Mouse (Mus musculus) forebrain, embryonic 10.5 days (tissue): ENCODE measurements around the gene Psmd11. TPM values are rescaled to one million over a fixed set of nuclear protein-coding genes. Genes with fewer than 3 reads are reported as not detected.
A peak's percentile ranks its signal among the peaks of the same experiment; 100 is the strongest.

Source experiments
- DNase-seq: peaks from one replicate; pipeline ENCODE4 v3.0.0-alpha.2; 2017; ENCODE audit warnings: low spot score; ENCODE audit errors: extremely low spot score
- H3K27ac ChIP-seq: fragments of 300-500 bp; sonication (generic); 2 replicates; pipeline ENCODE4 v1.5.1; 2016; ENCODE audit warnings: mild to moderate bottlenecking
- H3K27me3 ChIP-seq: fragments of 300-500 bp; sonication (generic); 2 replicates; pipeline ENCODE4 v1.6.1; 2016; ENCODE audit warnings: mild to moderate bottlenecking; ENCODE audit not compliant: poor library complexity, severe bottlenecking
- H3K36me3 ChIP-seq: fragments of 300-500 bp; sonication (generic); replicated peaks from 2 replicates; pipeline ENCODE4 v1.6.1; 2016; ENCODE audit warnings: mild to moderate bottlenecking, moderate library complexity
- H3K4me1 ChIP-seq: fragments of 300-500 bp; sonication (generic); 2 replicates; pipeline ENCODE4 v1.6.1; 2016
- H3K4me3 ChIP-seq: fragments of 300-500 bp; sonication (generic); 2 replicates; pipeline ENCODE4 v1.5.1; 2016; ENCODE audit warnings: mild to moderate bottlenecking, moderate library complexity
- H3K9me3 ChIP-seq: fragments of 300-500 bp; sonication (generic); 2 replicates; pipeline ENCODE4 v1.6.1; 2016; ENCODE audit warnings: mild to moderate bottlenecking, moderate library complexity
- WGBS: fragments of 180-500 bp; shearing (Covaris S2); methylation state at CpG from one replicate; pipeline ENCODE4 v1.1.7; 2016; 5-methylcytosine and 5-hydroxymethylcytosine counted together
- polyA plus RNA-seq: library from polyadenylated mRNA; unstranded; fragments of >200 nt; fragmentation: Nextera tagmentation; extraction: Ambion mirVana; gene quantifications from 2 replicates; pipeline ENCODE4 v1.2.1, GENCODE M21; 2016

Gene Psmd11
- polyA plus RNA-seq, 1 experiment from 2014 or later, result 414 TPM

DNA sequence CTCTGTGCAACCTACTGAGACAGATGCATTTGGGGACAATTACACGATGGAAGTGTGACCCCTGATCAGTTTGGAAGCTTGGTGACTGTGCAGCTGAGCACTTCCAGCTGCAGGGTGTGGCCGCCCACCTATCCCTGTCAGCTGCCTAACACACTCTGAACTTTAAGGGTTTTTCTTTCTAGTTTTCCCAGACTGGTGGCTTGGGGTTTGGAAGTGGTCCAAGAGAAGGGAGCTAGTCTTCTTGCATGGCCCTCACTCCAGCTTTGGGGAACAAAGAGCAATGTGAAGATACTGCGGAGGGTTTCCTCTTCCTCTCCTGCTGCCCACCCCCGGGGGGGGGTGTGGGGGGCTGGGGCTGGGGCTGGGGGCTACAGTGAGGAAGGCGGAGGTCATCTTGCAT, 51.0 kb downstream of the Psmd11 start:
- peaks cover 75% of the 10 kb centered on the region for H3K27me3 ChIP-seq

DNA sequence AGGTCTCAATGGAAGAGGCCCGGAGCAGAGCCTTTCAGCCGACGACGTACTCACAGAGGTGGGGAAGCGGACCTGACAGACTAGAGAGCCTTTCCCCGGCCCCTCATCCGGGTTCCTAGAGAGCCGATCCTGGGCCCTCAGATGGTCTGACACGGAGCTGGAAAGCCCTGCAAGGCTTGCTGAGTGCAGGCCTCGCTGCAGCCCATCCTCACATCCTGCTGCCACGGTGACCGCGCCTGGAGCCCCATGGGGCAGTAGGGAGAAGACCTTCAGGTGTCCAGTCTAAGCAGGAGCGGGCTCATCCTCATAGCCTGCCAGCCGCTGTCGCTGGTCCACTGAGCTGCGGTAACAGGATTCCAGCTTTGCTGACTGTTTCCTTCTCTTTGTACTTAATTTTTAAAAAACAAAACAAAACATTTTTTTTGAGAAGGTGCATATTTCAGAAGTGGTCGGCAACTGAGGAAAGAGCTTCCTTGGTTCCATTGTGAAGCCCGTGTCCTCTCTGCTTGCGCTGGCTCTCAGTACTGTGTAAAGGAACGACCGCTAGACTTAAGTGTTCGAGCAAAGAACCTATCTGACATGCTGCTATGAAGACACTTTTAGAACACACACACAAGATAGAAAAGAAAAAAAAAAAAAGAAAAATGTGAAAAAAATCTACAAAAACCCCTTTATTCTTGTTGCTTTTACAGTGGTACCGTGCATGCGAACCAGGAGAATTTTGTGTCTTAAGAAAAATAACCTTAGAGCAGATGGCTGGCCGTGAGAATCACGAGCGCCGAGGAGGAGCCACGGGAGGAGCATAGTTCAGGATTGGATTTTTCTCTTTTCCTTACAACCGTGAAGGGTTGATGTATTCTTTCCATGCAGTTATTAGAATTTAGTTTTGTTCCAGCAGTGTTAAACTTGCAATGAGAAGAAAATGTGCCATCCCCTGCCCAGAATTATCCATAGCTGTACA, 51.8 kb downstream of the Psmd11 start:
- Histone ChIP-seq H3K27me3 (peaks cover 73% of the 10 kb centered on the region), H3K27ac (peak overlapping the region; percentile 27; the same call in 1 of the 2 replicates), H3K36me3 (peaks cover 9% of the 10 kb centered on the region), H3K4me3 (peak overlapping the region; percentile 73), H3K9me3 (no peaks in the 10 kb centered on the region), H3K4me1 (peaks cover 73% of the 10 kb centered on the region)
- no peak for DNase-seq
- 81% methylated on average over 31 of the region's 31 CpGs for WGBS

More for the DNA sequence above, 51.0 kb downstream of the Psmd11 start:
- DNase-seq, result no peak
- Histone ChIP-seq H3K9me3 (no peaks in the 10 kb centered on the region), H3K36me3 (peaks cover 14% of the 10 kb centered on the region), H3K4me3 (peak overlapping the region; percentile 73), H3K27ac (peak overlapping the region; percentile 27; the same call in 1 of the 2 replicates), H3K4me1 (peaks cover 69% of the 10 kb centered on the region)
- WGBS, result 70% methylated on average over 5 of the region's 5 CpGs

DNA sequence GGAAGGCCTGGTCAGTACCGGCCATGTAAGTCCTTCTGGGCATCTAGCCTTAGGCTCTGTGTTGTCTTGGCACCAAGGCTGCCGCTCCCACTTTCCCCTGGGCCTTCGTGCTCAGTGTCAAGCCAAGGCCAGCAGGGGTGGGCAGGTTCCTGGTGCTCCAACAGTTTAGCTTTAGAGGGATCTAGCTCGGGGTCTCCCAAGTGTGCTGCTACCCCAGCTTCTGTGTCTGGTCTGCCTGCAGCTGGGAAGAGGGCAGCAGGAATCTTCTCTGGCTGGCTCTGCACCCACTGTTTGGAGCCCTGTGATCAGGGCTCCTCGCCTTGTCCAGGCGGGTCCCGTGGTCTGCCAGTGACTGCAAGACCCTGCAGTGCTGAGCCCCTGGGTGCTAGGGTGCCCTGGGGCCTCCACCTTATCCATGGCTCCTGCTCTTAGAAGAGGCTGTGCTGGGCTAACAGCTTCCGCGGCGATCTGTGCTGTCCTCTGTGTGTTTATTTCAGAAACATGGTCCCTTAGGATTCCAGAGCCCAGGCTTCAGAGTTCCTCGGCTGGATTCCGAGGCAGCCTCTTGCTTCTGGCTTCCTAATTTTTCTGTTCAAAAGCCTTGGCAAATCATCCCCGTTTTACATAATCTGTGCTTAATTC, 53.1 kb downstream of the Psmd11 start:
- Histone ChIP-seq H3K4me3 (no peak overlapping the region), H3K4me1 (peaks cover 68% of the 10 kb centered on the region), H3K36me3 (peaks cover 9% of the 10 kb centered on the region), H3K27ac (0 out of 2 replicates have a peak overlapping the region, but pooled peaks have one; percentile 6), H3K9me3 (no peaks in the 10 kb centered on the region), H3K27me3 (peaks cover 72% of the 10 kb centered on the region)
- DNase-seq, result no peak
- WGBS, result 85% methylated on average over 13 of the region's 13 CpGs

DNA sequence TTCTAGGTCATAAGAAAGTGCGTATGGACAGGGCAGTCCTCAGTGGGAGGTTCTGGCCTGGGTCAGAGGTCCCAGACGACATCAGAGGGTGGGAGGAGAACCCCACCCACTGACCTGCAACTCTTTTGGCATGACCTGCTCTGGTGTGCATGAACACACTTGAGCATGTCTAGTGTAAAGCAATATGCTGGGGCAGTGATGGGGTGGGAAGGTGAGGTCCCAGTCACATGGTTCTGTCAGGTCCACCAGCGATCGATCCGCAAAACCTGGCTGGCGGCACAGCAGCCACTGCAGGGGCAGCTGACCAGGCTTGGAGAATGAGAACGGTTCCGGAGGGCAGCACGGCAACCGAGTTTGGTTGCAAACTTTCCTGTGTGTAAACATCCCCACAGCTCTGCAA, 53.9 kb downstream of the Psmd11 start:
- no peak for DNase-seq
- Histone ChIP-seq H3K4me3 (no peak overlapping the region), H3K36me3 (peaks cover 9% of the 10 kb centered on the region), H3K9me3 (no peaks in the 10 kb centered on the region), H3K4me1 (peaks cover 66% of the 10 kb centered on the region), H3K27ac (no peak overlapping the region), H3K27me3 (peaks cover 72% of the 10 kb centered on the region)
- 84% methylated on average over 10 of the region's 10 CpGs for WGBS

DNA sequence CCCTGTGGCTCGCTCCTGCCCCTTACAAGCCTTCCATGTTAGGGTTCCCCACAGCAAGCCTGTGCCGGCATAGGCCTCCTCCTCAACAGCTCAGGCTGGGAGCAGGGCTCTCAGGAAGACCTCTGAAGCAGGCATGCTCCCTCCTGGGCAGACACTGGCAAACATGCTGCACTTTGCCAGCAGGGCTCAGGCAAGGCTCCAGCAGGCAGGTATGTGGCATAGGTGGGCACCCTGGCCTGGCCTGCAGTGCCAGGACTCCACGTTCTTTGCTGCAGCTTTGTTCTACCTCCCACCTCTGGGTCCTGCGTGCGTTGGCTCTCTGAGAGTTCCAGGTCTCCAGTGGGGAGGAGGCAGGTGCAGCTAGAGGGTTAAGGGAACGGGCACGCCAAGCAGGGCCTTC, 54.5 kb downstream of the Psmd11 start:
- peaks cover 6% of the 10 kb centered on the region for H3K36me3 ChIP-seq
- H3K9me3 ChIP-seq, result no peaks in the 10 kb centered on the region
- WGBS, result 88% methylated on average over 7 of the region's 7 CpGs
- H3K27me3 ChIP-seq, result peaks cover 70% of the 10 kb centered on the region
- H3K27ac ChIP-seq, result no peak overlapping the region
- H3K4me1 ChIP-seq, result peaks cover 60% of the 10 kb centered on the region
- H3K4me3 ChIP-seq, result no peak overlapping the region
- DNase-seq, result no peak

DNA sequence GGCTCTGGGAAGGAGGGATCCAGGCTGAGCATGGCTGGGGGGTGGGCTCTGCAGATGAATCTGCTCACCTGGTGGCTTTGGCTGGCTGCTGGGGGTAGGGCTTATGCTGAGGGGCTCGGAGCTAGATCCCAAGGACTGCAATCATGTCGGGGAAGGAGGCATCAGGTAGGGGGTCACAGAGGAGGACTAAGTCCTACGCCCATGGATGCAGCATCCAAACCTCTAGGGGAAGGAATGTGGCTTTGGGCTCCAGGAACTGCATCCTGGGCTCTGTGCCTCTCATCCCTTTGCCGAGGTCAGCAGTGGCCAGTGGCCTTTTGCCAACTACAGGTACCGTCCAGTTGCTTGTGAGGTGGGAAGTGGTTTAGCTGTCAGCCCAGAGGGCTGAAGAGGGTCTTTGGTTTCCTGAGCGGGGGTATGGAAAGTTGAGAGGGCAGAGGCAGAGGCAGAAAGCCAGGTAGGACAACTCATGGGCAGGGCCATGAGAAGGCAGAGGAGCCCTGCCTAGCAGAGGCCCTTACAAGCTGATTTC, 55.2 kb downstream of the Psmd11 start:
- 0 out of 2 replicates have a peak overlapping the region, but pooled peaks have one; percentile 48 for H3K27ac ChIP-seq
- no peaks in the 10 kb centered on the region for H3K9me3 ChIP-seq
- WGBS, result 77% methylated on average over 6 of the region's 6 CpGs
- no peak for DNase-seq
- H3K4me1 ChIP-seq, result peaks cover 54% of the 10 kb centered on the region
- peaks cover 66% of the 10 kb centered on the region for H3K27me3 ChIP-seq
- H3K4me3 ChIP-seq, result no peak overlapping the region
- peaks cover 3% of the 10 kb centered on the region for H3K36me3 ChIP-seq

DNA sequence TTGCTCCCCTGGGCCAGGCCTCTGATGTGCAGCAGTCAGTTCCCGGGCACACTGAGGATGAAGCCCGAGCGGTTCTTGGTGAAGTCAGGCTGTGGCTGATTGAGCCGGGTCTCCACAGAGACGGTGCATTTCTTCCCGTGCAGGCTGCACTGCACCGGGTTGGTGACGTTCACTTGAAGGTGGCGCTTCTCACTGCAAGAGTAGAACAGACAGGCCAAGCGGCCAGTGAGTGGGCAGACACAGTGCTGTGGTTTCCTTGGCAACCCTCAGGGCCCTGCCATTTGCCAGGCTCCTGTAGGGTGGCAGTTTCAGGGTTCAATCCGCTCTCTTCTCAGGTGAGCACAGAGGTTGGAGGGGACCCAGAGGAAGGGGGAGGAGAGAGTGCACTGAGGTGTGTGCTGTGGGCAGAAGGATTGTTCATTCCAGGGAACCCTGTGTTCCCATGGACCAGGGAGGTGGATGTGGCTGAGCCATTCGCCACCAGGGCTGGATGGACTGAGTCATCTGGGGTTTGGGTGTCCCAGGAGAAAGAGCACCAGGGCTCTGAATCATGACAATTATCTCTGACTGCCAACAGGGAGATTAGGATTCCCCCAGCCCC, 55.9 kb downstream of the Psmd11 start:
- Histone ChIP-seq H3K9me3 (no peaks in the 10 kb centered on the region), H3K4me3 (no peak overlapping the region), H3K27me3 (peaks cover 60% of the 10 kb centered on the region), H3K27ac (peak overlapping the region; percentile 48; the same call in 1 of the 2 replicates), H3K36me3 (peaks cover 3% of the 10 kb centered on the region), H3K4me1 (peaks cover 54% of the 10 kb centered on the region)
- no peak for DNase-seq
- 41% methylated on average over 12 of the region's 12 CpGs for WGBS

- H3K27me3 ChIP-seq, result peaks cover 55% of the 10 kb centered on the region
- H3K4me3 ChIP-seq, result no peak overlapping the region
- no peak for DNase-seq
- H3K27ac ChIP-seq, result no peak overlapping the region
- H3K36me3 ChIP-seq, result peaks cover under 1% of the 10 kb centered on the region; the same call in 1 of the 2 replicates
- WGBS, result 79% methylated on average over 9 of the region's 9 CpGs
- H3K4me1 ChIP-seq, result peaks cover 54% of the 10 kb centered on the region
- H3K9me3 ChIP-seq, result no peaks in the 10 kb centered on the region
These were observed 56.7 kb downstream of the Psmd11 start for GRCm38 (mm10) chr11:80485120-80485551.

- Histone ChIP-seq H3K27me3 (peaks cover 58% of the 10 kb centered on the region), H3K27ac (no peak overlapping the region), H3K36me3 (no peaks in the 10 kb centered on the region), H3K4me3 (no peak overlapping the region), H3K4me1 (peaks cover 55% of the 10 kb centered on the region), H3K9me3 (no peaks in the 10 kb centered on the region)
- 91% methylated on average over 10 of the region's 10 CpGs for WGBS
- DNase-seq, result no peak
These were observed 57.3 kb downstream of the Psmd11 start for GRCm38 (mm10) chr11:80485622-80486206.

DNA sequence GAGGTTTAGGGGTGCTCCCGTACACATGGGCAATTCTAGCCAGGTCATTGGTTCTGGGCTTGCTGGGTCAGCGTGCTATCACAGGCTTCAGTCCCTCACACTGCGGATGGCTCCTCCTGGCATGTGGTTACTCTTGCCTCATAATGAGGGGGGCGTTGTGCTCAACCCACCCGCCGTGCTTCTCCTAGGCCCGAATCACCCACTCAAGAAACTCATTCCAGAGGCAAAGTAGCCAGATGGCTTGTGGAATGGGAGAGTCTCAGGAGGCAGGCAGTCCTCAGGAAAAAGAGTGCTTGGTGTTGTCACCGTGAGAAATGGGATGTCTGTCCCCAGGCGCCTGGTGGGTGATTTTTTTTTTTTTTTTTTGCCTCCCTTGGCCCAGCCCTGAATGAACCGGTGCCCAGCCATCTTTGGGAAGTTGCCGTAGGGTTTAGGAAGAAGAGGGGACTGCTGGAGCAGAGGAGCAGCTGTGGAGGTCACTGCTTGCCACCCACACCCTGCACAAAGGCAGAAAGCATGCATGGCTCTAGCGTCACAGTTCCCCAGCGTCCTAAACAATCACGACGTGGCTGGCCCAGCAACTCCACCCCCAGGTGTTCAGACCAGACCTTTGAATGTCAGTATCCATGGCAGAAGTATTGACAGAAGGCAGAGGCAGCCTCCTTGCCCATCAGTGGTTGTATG, 59.6 kb downstream of the Psmd11 start:
- Histone ChIP-seq H3K36me3 (no peaks in the 10 kb centered on the region), H3K27me3 (peaks cover 44% of the 10 kb centered on the region), H3K9me3 (no peaks in the 10 kb centered on the region), H3K4me1 (peaks cover 45% of the 10 kb centered on the region), H3K27ac (no peak overlapping the region), H3K4me3 (no peak overlapping the region)
- 79% methylated on average over 15 of the region's 15 CpGs for WGBS
- no peak for DNase-seq

GRCm38 (mm10) chr11:80489172-80489881, 60.9 kb downstream of the Psmd11 start:
- H3K4me3 ChIP-seq, result no peak overlapping the region
- peaks cover 33% of the 10 kb centered on the region for H3K27me3 ChIP-seq
- DNase-seq, result no peak
- 61% methylated on average over 12 of the region's 12 CpGs for WGBS
- H3K36me3 ChIP-seq, result no peaks in the 10 kb centered on the region
- H3K27ac ChIP-seq, result peak overlapping the region; percentile 44
- H3K9me3 ChIP-seq, result no peaks in the 10 kb centered on the region
- peaks cover 34% of the 10 kb centered on the region for H3K4me1 ChIP-seq
